Mouse (Mus musculus) spleen, postnatal 4 days (tissue): ENCODE measurements around the gene Ctla4.

Experiments
- DNase-seq, 2 experiments: peaks; one replicate each; pipeline ENCODE4 v3.0.0; 2022; ENCODE audit warnings: low spot score in 2 of 2

Gene Ctla4

GRCm38 (mm10) chr1:60886981-60887380, at the start of gene Ctla4:
TSS of gene Ctla4 (plus strand) at chr1:60887000.
- DNase-seq = no peak

- no peak for DNase-seq
Observed at GRCm38 (mm10) chr1:60839161-60839560, 47.6 kb upstream of the Ctla4 start.

- DNase-seq = no peak
Observed at GRCm38 (mm10) chr1:60845318-60846060, 41.3 kb upstream of the Ctla4 start.

GRCm38 (mm10) chr1:60846616-60847275, 40.1 kb upstream of the Ctla4 start:
- no peak for DNase-seq

- no peak for DNase-seq
Observed at GRCm38 (mm10) chr1:60849112-60849511, 37.7 kb upstream of the Ctla4 start.

GRCm38 (mm10) chr1:60849816-60850215, 37.0 kb upstream of the Ctla4 start:
- DNase-seq = no peak

GRCm38 (mm10) chr1:60851041-60851781, 35.6 kb upstream of the Ctla4 start:
- DNase-seq = no peak

- no peak for DNase-seq
Observed at GRCm38 (mm10) chr1:60852075-60852769, 34.6 kb upstream of the Ctla4 start.

- no peak for DNase-seq
Observed at GRCm38 (mm10) chr1:60852770-60853147, 34.0 kb upstream of the Ctla4 start.

GRCm38 (mm10) chr1:60853330-60853956, 33.4 kb upstream of the Ctla4 start:
- DNase-seq = no peak

- DNase-seq = no peak
Observed at GRCm38 (mm10) chr1:60853991-60854390, 32.8 kb upstream of the Ctla4 start.

GRCm38 (mm10) chr1:60857351-60858220, 29.2 kb upstream of the Ctla4 start:
- no peak for DNase-seq

- DNase-seq = no peak
Observed at GRCm38 (mm10) chr1:60859159-60859558, 27.6 kb upstream of the Ctla4 start.

GRCm38 (mm10) chr1:60859842-60860241, 27.0 kb upstream of the Ctla4 start:
- no peak for DNase-seq

GRCm38 (mm10) chr1:60860357-60860946, 26.3 kb upstream of the Ctla4 start:
- DNase-seq = no peak

- no peak for DNase-seq
Observed at GRCm38 (mm10) chr1:60860955-60861354, 25.8 kb upstream of the Ctla4 start.

- no peak for DNase-seq
Observed at GRCm38 (mm10) chr1:60861431-60861830, 25.4 kb upstream of the Ctla4 start.

GRCm38 (mm10) chr1:60862510-60862909, 24.3 kb upstream of the Ctla4 start:
- no peak for DNase-seq

- DNase-seq = no peak
Observed at GRCm38 (mm10) chr1:60862951-60863461, 23.8 kb upstream of the Ctla4 start.

GRCm38 (mm10) chr1:60863701-60864100, 23.1 kb upstream of the Ctla4 start:
- no peak for DNase-seq
